10 mouse cellular contexts compared by ENCODE assay signal in the genomic region with DNA sequence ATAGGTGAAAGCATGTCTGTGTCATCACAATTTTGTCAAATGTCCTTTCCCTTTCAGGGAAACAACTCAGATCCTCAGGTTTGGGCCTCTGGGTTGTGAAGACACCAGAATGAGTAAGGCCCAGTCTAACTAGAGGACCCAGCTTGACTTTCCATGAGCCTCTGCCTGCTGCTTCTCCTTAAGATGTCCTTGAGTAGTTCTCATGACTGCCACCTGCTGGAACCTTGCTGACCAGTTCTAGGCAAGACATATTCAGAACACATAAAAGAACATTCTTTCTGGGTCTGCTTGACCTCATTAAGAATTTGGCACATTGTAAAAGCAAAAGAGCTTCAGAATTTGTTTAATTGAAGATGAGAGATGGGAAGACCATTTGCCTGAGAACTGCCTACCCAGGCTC. TPM values are rescaled to one million over a fixed set of nuclear protein-coding genes. Genes with fewer than 3 reads are reported as not detected.
DNase-seq lines count a peak whose midpoint lies in the region; ATAC-seq and TF ChIP-seq lines count a peak whose summit lies in the region.
"Had no signal": no experiment of that assay in that cellular context is flagged by ENCODE, and none has a peak within 500 bp of the region (broad histone marks: within the 10 kb centered on the region; RNA-seq: fewer than 3 reads in every experiment).

No protein-coding gene starts in this region.

- TF ChIP-seq POLR2A in liver, adult 2 months (IDR thresholded peaks at IDR 0.05; ENCODE audit: extremely low read depth, insufficient read depth, low read length): no peak

- H3K27ac ChIP-seq in midbrain, embryonic 10.5 days (replicated peaks): no peak overlapping the region
- H3K27ac ChIP-seq in midbrain, embryonic 15.5 days: no peak overlapping the region
- no peak overlapping the region for H3K27ac ChIP-seq in liver, adult 2 months (replicated peaks; ENCODE audit: insufficient read depth, low read depth, low read length)
- H3K27ac ChIP-seq: limb, embryonic 15.5 days had no signal

- H3K9ac ChIP-seq in midbrain, embryonic 15.5 days: no peak overlapping the region
- no peak overlapping the region for H3K9ac ChIP-seq in liver, adult 2 months (ENCODE audit: low read depth, low read length)
- H3K9ac ChIP-seq: limb, embryonic 15.5 days had no signal

- H3K4me2 ChIP-seq in midbrain, embryonic 15.5 days: no peak overlapping the region
- H3K4me2 ChIP-seq: limb, embryonic 15.5 days had no signal

- no peaks in the 10 kb centered on the region for H3K79me2 ChIP-seq in liver, adult 2 months (ENCODE audit: control insufficient read depth, insufficient read depth, low read length)

- H3K9me3 ChIP-seq in midbrain, embryonic 10.5 days (replicated peaks): no peaks in the 10 kb centered on the region
- no peaks in the 10 kb centered on the region for H3K9me3 ChIP-seq in midbrain, embryonic 15.5 days
- H3K9me3 ChIP-seq: limb, embryonic 15.5 days had no signal

- TF ChIP-seq CTCF in liver, adult 2 months (IDR thresholded peaks at IDR 0.05; ENCODE audit: low read depth, low read length): peak; percentile 46

- peak; percentile 39 for DNase-seq in midbrain, embryonic 10.5 days (ENCODE audit: low spot score)
- peak; percentile 26 to 42 for DNase-seq in adrenal gland, adult 18-20 months (ENCODE audit: low spot score in 2 of 2)
- peak; percentile 34 for DNase-seq in fibroblast of lung, adult 2 months (ENCODE audit: low read depth)
- DNase-seq in kidney, adult 9 months: peak; percentile 52
- DNase-seq in liver, adult 2 months (ENCODE audit: extremely low read depth, low read depth, low spot score): peak; percentile 52
- peak; percentile 58 for DNase-seq in right cerebral cortex, postnatal 14 days

- no peaks in the 10 kb centered on the region for H3K27me3 ChIP-seq in midbrain, embryonic 10.5 days (ENCODE audit: low read depth, poor library complexity, severe bottlenecking)
- H3K27me3 ChIP-seq in midbrain, embryonic 15.5 days (replicated peaks): no peaks in the 10 kb centered on the region
- no peaks in the 10 kb centered on the region for H3K27me3 ChIP-seq in liver, adult 2 months (ENCODE audit: control insufficient read depth, insufficient read depth, low read length)
- H3K27me3 ChIP-seq: limb, embryonic 15.5 days had no signal

- no peak overlapping the region for H3K4me3 ChIP-seq in midbrain, embryonic 10.5 days
- no peak overlapping the region for H3K4me3 ChIP-seq in midbrain, embryonic 15.5 days
- H3K4me3 ChIP-seq in liver, adult 2 months (ENCODE audit: insufficient read depth, low read depth, low read length): no peak overlapping the region
- H3K4me3 ChIP-seq: limb, embryonic 15.5 days had no signal

- H3K4me1 ChIP-seq in midbrain, embryonic 10.5 days: no peaks in the 10 kb centered on the region
- no peaks in the 10 kb centered on the region for H3K4me1 ChIP-seq in midbrain, embryonic 15.5 days
- H3K4me1 ChIP-seq in liver, adult 2 months (ENCODE audit: control insufficient read depth, insufficient read depth, low read length): no peaks in the 10 kb centered on the region
- H3K4me1 ChIP-seq: limb, embryonic 15.5 days had no signal

- H3K36me3 ChIP-seq in midbrain, embryonic 10.5 days: no peaks in the 10 kb centered on the region
- H3K36me3 ChIP-seq in midbrain, embryonic 15.5 days (replicated peaks): no peaks in the 10 kb centered on the region
- H3K36me3 ChIP-seq in liver, adult 2 months (ENCODE audit: control insufficient read depth, insufficient read depth, low read length): no peaks in the 10 kb centered on the region
- H3K36me3 ChIP-seq: limb, embryonic 15.5 days had no signal

- ATAC-seq in midbrain, embryonic 15.5 days (replicated peaks): no peak
- ATAC-seq in granulocyte monocyte progenitor cell, adult 5-6 weeks (replicated peaks; ENCODE audit: poor library complexity, severe bottlenecking): no peak; the same call in 1 of the 2 replicates

RNA-seq across cellular contexts. Expression of a gene that starts 50.2 kb away (rescaled TPM):
- polyA plus RNA-seq in midbrain, embryonic 10.5 days (2016; fragmentation: Nextera tagmentation; extraction: Ambion mirVana): 0.54 TPM in 1 of 2 replicates, not detected in the other
- 0.78 and 1.8 TPM in 2 replicates for polyA plus RNA-seq in midbrain, embryonic 15.5 days (2015; fragmentation: Nextera tagmentation; extraction: Ambion mirVana)
- total RNA-seq in adrenal gland, adult 18-20 months (2021): under 1 TPM in 1 of 2 experiments, not detected in 1; 0.35 TPM
- not detected in 2 replicates for total RNA-seq in liver, adult 2 months (2014; rRNA removed)
- not detected in 2 replicates for polyA plus RNA-seq in liver, adult 2 months (2012; rRNA removed)
- not detected in 2 replicates for total RNA-seq in granulocyte monocyte progenitor cell, adult 5-6 weeks (2014; fragmentation: Nextera tagmentation)
- not detected in 2 replicates for total RNA-seq in granulocyte monocyte progenitor cell, adult 5-6 weeks (2017)
- total RNA-seq: common myeloid progenitor, adult 5-6 weeks had no signal
